17 mouse cellular contexts compared by ENCODE assay signal in genomic region chr11:101182771-101183517, GRCm38 (mm10). TPM values are rescaled to one million over a fixed set of nuclear protein-coding genes. Genes with fewer than 3 reads are reported as not detected.
DNase-seq lines count a peak whose midpoint lies in the region; ATAC-seq lines count a peak whose summit lies in the region.
"Had no signal": no experiment of that assay in that cellular context is flagged by ENCODE, and none has a peak within 500 bp of the region (broad histone marks: within the 10 kb centered on the region; RNA-seq: fewer than 3 reads in every experiment).

No protein-coding gene starts in this region.

- H3K9me3 ChIP-seq in embryonic facial prominence, embryonic 12.5 days, result no peaks in the 10 kb centered on the region
- no peaks in the 10 kb centered on the region for H3K9me3 ChIP-seq in embryonic facial prominence, embryonic 10.5 days
- H3K9me3 ChIP-seq in midbrain, embryonic 12.5 days, result no peaks in the 10 kb centered on the region
- H3K9me3 ChIP-seq in midbrain, embryonic 14.5 days (ENCODE audit: control insufficient read depth, low read length), result no peaks in the 10 kb centered on the region
- H3K9me3 ChIP-seq in hindbrain, embryonic 16.5 days (ENCODE audit: control insufficient read depth, low read length), result no peaks in the 10 kb centered on the region
- H3K9me3 ChIP-seq: heart, embryonic 15.5 days; liver, embryonic 13.5 days; neural tube, embryonic 15.5 days had no signal

- DNase-seq in embryonic facial prominence, embryonic 10.5 days (ENCODE audit: low spot score), result no peak
- peak; percentile 70 for DNase-seq in heart, postnatal 4 days
- DNase-seq in heart, adult 9 months (ENCODE audit: low spot score in 2 of 2), result no peak
- no peak for DNase-seq in midbrain, embryonic 14.5 days
- DNase-seq in right cerebral cortex, adult 2 months (ENCODE audit: low spot score in 2 of 2), result no peak
- DNase-seq: adrenal gland, postnatal 10 days; gastrocnemius, postnatal 25 days; liver, embryonic 13.5 days; right cerebral cortex, postnatal 4 days; thymus, postnatal 14 days had no signal

- H3K9ac ChIP-seq in embryonic facial prominence, embryonic 12.5 days, result peak overlapping the region; percentile 20; the same call in 1 of the 2 replicates
- H3K9ac ChIP-seq in midbrain, embryonic 12.5 days (replicated peaks), result 0 out of 2 replicates have a peak overlapping the region, but pooled peaks have one; percentile 24
- no peak overlapping the region for H3K9ac ChIP-seq in midbrain, embryonic 14.5 days (replicated peaks; ENCODE audit: low read length)
- 0 out of 2 replicates have a peak overlapping the region, but pooled peaks have one; percentile 10 for H3K9ac ChIP-seq in hindbrain, embryonic 16.5 days (ENCODE audit: low read depth, low read length)
- H3K9ac ChIP-seq: heart, embryonic 15.5 days; liver, embryonic 13.5 days; neural tube, embryonic 15.5 days had no signal

- no peak overlapping the region for H3K4me3 ChIP-seq in embryonic facial prominence, embryonic 12.5 days
- no peak overlapping the region for H3K4me3 ChIP-seq in embryonic facial prominence, embryonic 10.5 days
- H3K4me3 ChIP-seq in midbrain, embryonic 12.5 days, result no peak overlapping the region
- no peak overlapping the region for H3K4me3 ChIP-seq in midbrain, embryonic 14.5 days (replicated peaks; ENCODE audit: low read depth, low read length)
- H3K4me3 ChIP-seq in hindbrain, embryonic 16.5 days (ENCODE audit: low read length), result no peak overlapping the region
- H3K4me3 ChIP-seq: heart, embryonic 15.5 days; layer of hippocampus, adult 2 months; liver, embryonic 13.5 days; neural tube, embryonic 15.5 days had no signal

- H3K27ac ChIP-seq in embryonic facial prominence, embryonic 12.5 days, result no peak overlapping the region
- no peak overlapping the region for H3K27ac ChIP-seq in embryonic facial prominence, embryonic 10.5 days (replicated peaks)
- no peak overlapping the region for H3K27ac ChIP-seq in midbrain, embryonic 12.5 days (replicated peaks)
- H3K27ac ChIP-seq in midbrain, embryonic 14.5 days (replicated peaks; ENCODE audit: low read depth, low read length), result no peak overlapping the region
- H3K27ac ChIP-seq in hindbrain, embryonic 16.5 days (ENCODE audit: low read depth, low read length), result no peak overlapping the region
- H3K27ac ChIP-seq: heart, embryonic 15.5 days; layer of hippocampus, adult 2 months; liver, embryonic 13.5 days; neural tube, embryonic 15.5 days had no signal

- peaks cover 25% of the 10 kb centered on the region for H3K27me3 ChIP-seq in embryonic facial prominence, embryonic 12.5 days
- H3K27me3 ChIP-seq in embryonic facial prominence, embryonic 10.5 days (replicated peaks; ENCODE audit: low read depth, poor library complexity, severe bottlenecking), result peaks cover 52% of the 10 kb centered on the region
- peaks cover 36% of the 10 kb centered on the region for H3K27me3 ChIP-seq in midbrain, embryonic 12.5 days
- peaks cover 8% of the 10 kb centered on the region; the same call in 1 of the 2 replicates for H3K27me3 ChIP-seq in midbrain, embryonic 14.5 days (ENCODE audit: control insufficient read depth, insufficient read depth, low read length)
- H3K27me3 ChIP-seq in hindbrain, embryonic 16.5 days (replicated peaks; ENCODE audit: control insufficient read depth, insufficient read depth, low read length), result peaks cover 3% of the 10 kb centered on the region

- no peak for ATAC-seq in embryonic facial prominence, embryonic 12.5 days (ENCODE audit: insufficient number of reproducible peaks, insufficient read depth, low FRiP score, low TSS enrichment)
- ATAC-seq in midbrain, embryonic 12.5 days (ENCODE audit: low FRiP score, low read depth), result no peak
- ATAC-seq in midbrain, embryonic 14.5 days (ENCODE audit: low FRiP score, low TSS enrichment), result no peak
- ATAC-seq in hindbrain, embryonic 16.5 days, result no peak

- H3K36me3 ChIP-seq in embryonic facial prominence, embryonic 12.5 days, result no peaks in the 10 kb centered on the region
- H3K36me3 ChIP-seq in embryonic facial prominence, embryonic 10.5 days (replicated peaks), result no peaks in the 10 kb centered on the region
- no peaks in the 10 kb centered on the region for H3K36me3 ChIP-seq in midbrain, embryonic 12.5 days
- H3K36me3 ChIP-seq in midbrain, embryonic 14.5 days (ENCODE audit: control insufficient read depth, insufficient read depth, low read length), result 0 out of 2 replicates have a peak, but pooled peaks cover 4% of the 10 kb centered on the region
- peaks cover 7% of the 10 kb centered on the region; the same call in 1 of the 2 replicates for H3K36me3 ChIP-seq in hindbrain, embryonic 16.5 days (ENCODE audit: control insufficient read depth, insufficient read depth, low read length)
- H3K36me3 ChIP-seq: heart, embryonic 15.5 days; liver, embryonic 13.5 days had no signal

- H3K4me2 ChIP-seq in embryonic facial prominence, embryonic 12.5 days (replicated peaks), result no peak overlapping the region
- no peak overlapping the region for H3K4me2 ChIP-seq in midbrain, embryonic 12.5 days (replicated peaks)
- no peak overlapping the region for H3K4me2 ChIP-seq in midbrain, embryonic 14.5 days (ENCODE audit: low read length)
- no peak overlapping the region for H3K4me2 ChIP-seq in hindbrain, embryonic 16.5 days (ENCODE audit: low read length)
- H3K4me2 ChIP-seq: heart, embryonic 15.5 days; liver, embryonic 13.5 days; neural tube, embryonic 15.5 days had no signal

- WGBS in embryonic facial prominence, embryonic 12.5 days, result 75% methylated on average over 14 of the region's 14 CpGs
- 82% methylated on average over 14 of the region's 14 CpGs for WGBS in embryonic facial prominence, embryonic 10.5 days
- WGBS in midbrain, embryonic 12.5 days, result 81% methylated on average over 14 of the region's 14 CpGs
- 75% methylated on average over 14 of the region's 14 CpGs for WGBS in midbrain, embryonic 14.5 days
- 76% methylated on average over 14 of the region's 14 CpGs for WGBS in hindbrain, embryonic 16.5 days

- no peaks in the 10 kb centered on the region for H3K4me1 ChIP-seq in embryonic facial prominence, embryonic 12.5 days
- H3K4me1 ChIP-seq in embryonic facial prominence, embryonic 10.5 days, result peaks cover 6% of the 10 kb centered on the region; the same call in 1 of the 2 replicates
- peaks cover 2% of the 10 kb centered on the region; the same call in 1 of the 2 replicates for H3K4me1 ChIP-seq in midbrain, embryonic 12.5 days
- 0 out of 2 replicates have a peak, but pooled peaks cover 5% of the 10 kb centered on the region for H3K4me1 ChIP-seq in midbrain, embryonic 14.5 days (ENCODE audit: control insufficient read depth, insufficient read depth, low read length)
- H3K4me1 ChIP-seq in hindbrain, embryonic 16.5 days (ENCODE audit: control insufficient read depth, insufficient read depth, low read depth, low read length), result peaks cover 7% of the 10 kb centered on the region

RNA-seq across cellular contexts. Expression of gene Ccr10, which starts 7.7 kb away (rescaled TPM):
- polyA plus RNA-seq in embryonic facial prominence, embryonic 12.5 days (2016; fragmentation: Nextera tagmentation; extraction: Ambion mirVana), result 0.13 and 0.24 TPM in 2 replicates
- polyA plus RNA-seq in embryonic facial prominence, embryonic 10.5 days (2016; fragmentation: Nextera tagmentation; extraction: Ambion mirVana), result 0.16 TPM in 1 of 2 replicates, not detected in the other
- not detected for total RNA-seq in heart, postnatal 4 days (2021)
- 0.10 and 0.17 TPM in 2 replicates for polyA plus RNA-seq in midbrain, embryonic 12.5 days (2016; fragmentation: Nextera tagmentation; extraction: Ambion mirVana)
- 0.16 TPM in 1 of 2 replicates, not detected in the other for polyA plus RNA-seq in midbrain, embryonic 14.5 days (2014; fragmentation: Nextera tagmentation; extraction: Ambion mirVana)
- polyA plus RNA-seq in hindbrain, embryonic 16.5 days (2015; fragmentation: Nextera tagmentation; extraction: Ambion mirVana), result 0.32 and 0.60 TPM in 2 replicates
- total RNA-seq: gastrocnemius, postnatal 25 days; layer of hippocampus, adult 2 months had no signal
- polyA plus RNA-seq: embryonic facial prominence, embryonic 14.5 days; liver, embryonic 13.5 days had no signal

RNA-seq across cellular contexts. Expression of gene Plekhh3, which starts 11.8 kb away (rescaled TPM):
- polyA plus RNA-seq in embryonic facial prominence, embryonic 12.5 days (2016; fragmentation: Nextera tagmentation; extraction: Ambion mirVana), result 10.3 and 11.9 TPM in 2 replicates
- polyA plus RNA-seq in embryonic facial prominence, embryonic 10.5 days (2016; fragmentation: Nextera tagmentation; extraction: Ambion mirVana), result 3.7 and 4.0 TPM in 2 replicates
- 10 to 100 TPM; 23.1 to 27.3 TPM for total RNA-seq in heart, postnatal 4 days (2021)
- 12.3 and 12.6 TPM in 2 replicates for polyA plus RNA-seq in midbrain, embryonic 12.5 days (2016; fragmentation: Nextera tagmentation; extraction: Ambion mirVana)
- 8.2 and 8.4 TPM in 2 replicates for polyA plus RNA-seq in midbrain, embryonic 14.5 days (2014; fragmentation: Nextera tagmentation; extraction: Ambion mirVana)
- polyA plus RNA-seq in hindbrain, embryonic 16.5 days (2015; fragmentation: Nextera tagmentation; extraction: Ambion mirVana), result 9.3 and 9.5 TPM in 2 replicates

RNA-seq across cellular contexts. Expression of gene Cntnap1, which starts 12.6 kb away (rescaled TPM):
- polyA plus RNA-seq in embryonic facial prominence, embryonic 12.5 days (2016; fragmentation: Nextera tagmentation; extraction: Ambion mirVana), result 0.50 and 0.60 TPM in 2 replicates
- 0.23 and 0.31 TPM in 2 replicates for polyA plus RNA-seq in embryonic facial prominence, embryonic 10.5 days (2016; fragmentation: Nextera tagmentation; extraction: Ambion mirVana)
- total RNA-seq in heart, postnatal 4 days (2021), result 1 to 10 TPM; 1.5 to 1.6 TPM
- 0.74 and 0.94 TPM in 2 replicates for polyA plus RNA-seq in midbrain, embryonic 12.5 days (2016; fragmentation: Nextera tagmentation; extraction: Ambion mirVana)
- 2.3 and 2.8 TPM in 2 replicates for polyA plus RNA-seq in midbrain, embryonic 14.5 days (2014; fragmentation: Nextera tagmentation; extraction: Ambion mirVana)
- 8.7 and 11.2 TPM in 2 replicates for polyA plus RNA-seq in hindbrain, embryonic 16.5 days (2015; fragmentation: Nextera tagmentation; extraction: Ambion mirVana)

RNA-seq across cellular contexts. Expression of gene Tubg2, which starts 27.2 kb away (rescaled TPM):
- polyA plus RNA-seq in embryonic facial prominence, embryonic 12.5 days (2016; fragmentation: Nextera tagmentation; extraction: Ambion mirVana), result 9.4 and 10.8 TPM in 2 replicates
- polyA plus RNA-seq in embryonic facial prominence, embryonic 10.5 days (2016; fragmentation: Nextera tagmentation; extraction: Ambion mirVana), result 4.9 and 5.7 TPM in 2 replicates
- 1 to 10 TPM; 6.6 to 7.0 TPM for total RNA-seq in heart, postnatal 4 days (2021)
- polyA plus RNA-seq in midbrain, embryonic 12.5 days (2016; fragmentation: Nextera tagmentation; extraction: Ambion mirVana), result 9.0 and 10.3 TPM in 2 replicates
- polyA plus RNA-seq in midbrain, embryonic 14.5 days (2014; fragmentation: Nextera tagmentation; extraction: Ambion mirVana), result 42.2 and 56.0 TPM in 2 replicates
- polyA plus RNA-seq in hindbrain, embryonic 16.5 days (2015; fragmentation: Nextera tagmentation; extraction: Ambion mirVana), result 56.9 and 60.3 TPM in 2 replicates

RNA-seq across cellular contexts. Expression of gene Ezh1, which starts 43.3 kb away (rescaled TPM):
- 15.6 and 17.3 TPM in 2 replicates for polyA plus RNA-seq in embryonic facial prominence, embryonic 12.5 days (2016; fragmentation: Nextera tagmentation; extraction: Ambion mirVana)
- polyA plus RNA-seq in embryonic facial prominence, embryonic 10.5 days (2016; fragmentation: Nextera tagmentation; extraction: Ambion mirVana), result 13.3 and 14.5 TPM in 2 replicates
- 10 to 100 TPM; 14.7 to 15.0 TPM for total RNA-seq in heart, postnatal 4 days (2021)
- 12.6 and 14.4 TPM in 2 replicates for polyA plus RNA-seq in midbrain, embryonic 12.5 days (2016; fragmentation: Nextera tagmentation; extraction: Ambion mirVana)
- polyA plus RNA-seq in midbrain, embryonic 14.5 days (2014; fragmentation: Nextera tagmentation; extraction: Ambion mirVana), result 25.1 and 25.6 TPM in 2 replicates
- 30.0 and 32.4 TPM in 2 replicates for polyA plus RNA-seq in hindbrain, embryonic 16.5 days (2015; fragmentation: Nextera tagmentation; extraction: Ambion mirVana)
